Mouse (Mus musculus) liver, embryonic 11.5 days (tissue): ENCODE results near the gene Adamts1. TPM values are rescaled to one million over a fixed set of nuclear protein-coding genes. Genes with fewer than 3 reads are reported as not detected.
A peak's percentile ranks its signal among the peaks of the same experiment; 100 is the strongest.

ENCODE experiments used
- ATAC-seq: fragments of 200-750 bp; cut with Nextera tagmentation; replicated peaks from 2 replicates; pipeline ENCODE4 v1.8.0; 2017; ENCODE audit warnings: moderate number of reproducible peaks, mild to moderate bottlenecking, moderate TSS enrichment, moderate library complexity; ENCODE audit not compliant: low FRiP score
- DNase-seq: peaks from one replicate; pipeline ENCODE4 v3.0.0-alpha.2; 2017; ENCODE audit warnings: low spot score
- H3K27ac ChIP-seq: fragments of 300-500 bp; sonication (generic); 2 replicates; pipeline ENCODE4 v1.5.1; 2014; ENCODE audit warnings: mild to moderate bottlenecking, low read depth, low read length, control low read depth
- H3K27me3 ChIP-seq: fragments of 300-500 bp; sonication (generic); replicated peaks from 2 replicates; pipeline ENCODE4 v1.6.1; 2014; ENCODE audit warnings: low read length, mixed read lengths; ENCODE audit not compliant: control insufficient read depth, insufficient read depth
- H3K36me3 ChIP-seq: fragments of 300-500 bp; sonication (generic); 2 replicates; pipeline ENCODE4 v1.6.1; 2014; ENCODE audit warnings: mild to moderate bottlenecking, low read length, moderate library complexity, mixed read lengths; ENCODE audit not compliant: control insufficient read depth, insufficient read depth
- H3K4me1 ChIP-seq: fragments of 300-500 bp; sonication (generic); replicated peaks from 2 replicates; pipeline ENCODE4 v1.6.1; 2014; ENCODE audit warnings: low read length, mixed read lengths; ENCODE audit not compliant: control insufficient read depth, insufficient read depth
- H3K4me2 ChIP-seq: fragments of 300-500 bp; sonication (generic); 2 replicates; pipeline ENCODE4 v1.6.1; 2014; ENCODE audit warnings: mild to moderate bottlenecking, control low read depth, moderate library complexity
- H3K4me3 ChIP-seq: fragments of 300-500 bp; sonication (generic); 2 replicates; pipeline ENCODE4 v1.5.1; 2014; ENCODE audit warnings: low read depth, low read length, control low read depth
- H3K9ac ChIP-seq: fragments of 300-500 bp; sonication (generic); 2 replicates; pipeline ENCODE4 v1.6.1; 2014; ENCODE audit warnings: low read depth, low read length, control low read depth
- H3K9me3 ChIP-seq: fragments of 300-500 bp; sonication (generic); 2 replicates; pipeline ENCODE4 v1.6.1; 2016; ENCODE audit warnings: low read length, inconsistent platforms, mixed read lengths; ENCODE audit not compliant: control insufficient read depth
- WGBS: fragments of 180-500 bp; shearing (Covaris S2); extraction: QIAGEN DNeasy Blood & Tissue Kit; methylation state at CpG from one replicate; pipeline ENCODE4 v1.1.7; 2014; 5-methylcytosine and 5-hydroxymethylcytosine counted together
- polyA plus RNA-seq: library from polyadenylated mRNA; unstranded; fragments of >200 nt; fragmentation: Nextera tagmentation; extraction: Ambion mirVana; gene quantifications from 2 replicates; pipeline ENCODE4 v1.2.1, GENCODE M21; 2014

Gene Adamts1
- 23.6 and 25.6 TPM in 2 replicates for polyA plus RNA-seq

- Histone ChIP-seq H3K4me2 (peak within 1 kb of the TSS; percentile 78), H3K4me1 (no peaks in the 10 kb centered on the region), H3K36me3 (peaks cover 2% of the 10 kb centered on the region; the same call in 1 of the 2 replicates), H3K27ac (peak within 1 kb of the TSS; percentile 74), H3K27me3 (peaks cover 21% of the 10 kb centered on the region), H3K9ac (peak within 1 kb of the TSS; percentile 69), H3K9me3 (no peaks in the 10 kb centered on the region), H3K4me3 (peak within 1 kb of the TSS; percentile 65)
- 1% methylated on average over 25 of the region's 26 CpGs for WGBS
- ATAC-seq (peak; percentile 71), DNase-seq (peak; percentile 80)
Observed at GRCm38 (mm10) chr16:85802954-85803353, at the start of gene Adamts1. Gene Adamts1, minus strand, starts transcription at chr16:85803113.

GRCm38 (mm10) chr16:85827066-85827465, 24.2 kb upstream of the Adamts1 start:
- no peak for ATAC-seq
- Histone ChIP-seq H3K9ac (no peak overlapping the region), H3K36me3 (no peaks in the 10 kb centered on the region), H3K27me3 (no peaks in the 10 kb centered on the region), H3K4me1 (no peaks in the 10 kb centered on the region), H3K27ac (no peak overlapping the region), H3K9me3 (no peaks in the 10 kb centered on the region), H3K4me3 (no peak overlapping the region), H3K4me2 (no peak overlapping the region)
- 58% methylated on average over 3 of the region's 3 CpGs for WGBS
- no peak for DNase-seq

- DNase-seq = no peak
- no peak overlapping the region for H3K4me3 ChIP-seq
- ATAC-seq = no peak
- H3K27ac ChIP-seq = no peak overlapping the region
- H3K4me2 ChIP-seq = no peak overlapping the region
- no peaks in the 10 kb centered on the region for H3K27me3 ChIP-seq
- H3K9me3 ChIP-seq = no peaks in the 10 kb centered on the region
- H3K4me1 ChIP-seq = no peaks in the 10 kb centered on the region
- no peak overlapping the region for H3K9ac ChIP-seq
- 55% methylated on average over 5 of the region's 5 CpGs for WGBS
- H3K36me3 ChIP-seq = no peaks in the 10 kb centered on the region
Observed at GRCm38 (mm10) chr16:85822330-85822916, 19.5 kb upstream of the Adamts1 start.

DNA sequence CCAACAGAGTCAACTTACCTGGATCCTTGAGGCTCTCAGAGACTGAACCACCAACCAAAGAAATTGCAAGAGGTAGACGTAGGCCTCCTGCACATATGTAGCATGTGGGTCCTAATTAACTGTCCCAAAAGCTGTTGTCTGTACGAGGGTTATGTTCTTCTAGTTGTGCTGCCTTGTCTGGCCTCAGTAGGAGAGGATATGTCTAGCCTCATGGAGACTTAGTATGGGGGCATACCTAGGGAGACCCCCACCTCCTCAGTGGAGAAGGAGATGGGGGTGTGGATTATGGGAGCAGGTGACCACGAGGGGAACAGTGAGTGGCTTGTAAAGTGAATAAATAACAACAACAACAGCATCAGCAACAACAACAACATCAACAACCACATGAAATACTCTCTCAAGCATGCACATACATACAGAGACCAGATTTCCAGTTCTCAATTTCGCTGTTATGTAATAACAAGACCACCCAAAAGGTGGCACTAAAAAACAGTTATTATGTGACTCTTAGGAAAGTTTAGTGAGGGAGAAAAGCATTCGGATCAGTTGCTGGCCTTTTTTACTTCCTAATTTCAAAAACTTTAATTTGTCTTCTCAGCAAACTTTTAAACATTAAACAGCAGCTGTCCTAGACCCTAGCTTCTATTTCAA, 17.0 kb upstream of the Adamts1 start:
- Histone ChIP-seq H3K27me3 (no peaks in the 10 kb centered on the region), H3K4me3 (no peak overlapping the region), H3K4me2 (no peak overlapping the region), H3K4me1 (no peaks in the 10 kb centered on the region), H3K36me3 (no peaks in the 10 kb centered on the region), H3K27ac (no peak overlapping the region), H3K9ac (no peak overlapping the region), H3K9me3 (no peaks in the 10 kb centered on the region)
- 50% methylated on average over 5 of the region's 5 CpGs for WGBS
- DNase-seq (no peak), ATAC-seq (no peak)

DNA sequence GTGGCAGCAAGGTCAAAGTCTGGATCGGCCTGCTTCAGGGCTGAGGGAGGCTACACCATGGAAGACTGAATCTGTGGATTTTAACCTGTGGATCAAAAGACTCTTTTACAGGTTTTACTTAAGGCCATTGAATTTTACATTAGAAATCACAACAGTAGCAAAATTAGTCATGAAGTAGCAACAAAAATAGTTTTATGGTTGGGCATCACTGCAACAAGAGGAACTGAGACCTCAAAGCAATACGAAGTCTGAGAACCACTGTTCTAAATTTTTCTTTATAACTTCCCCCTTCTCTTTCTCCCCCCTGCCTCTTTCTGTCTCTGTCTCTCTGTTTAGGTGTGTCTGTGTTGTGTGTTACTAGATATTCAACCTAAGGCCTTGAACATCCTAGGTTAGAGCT, 11.2 kb upstream of the Adamts1 start:
- H3K9me3 ChIP-seq = no peaks in the 10 kb centered on the region
- H3K27me3 ChIP-seq = no peaks in the 10 kb centered on the region
- DNase-seq = no peak
- no peaks in the 10 kb centered on the region for H3K4me1 ChIP-seq
- no peak overlapping the region for H3K27ac ChIP-seq
- no peaks in the 10 kb centered on the region for H3K36me3 ChIP-seq
- no peak overlapping the region for H3K4me2 ChIP-seq
- H3K4me3 ChIP-seq = no peak overlapping the region
- H3K9ac ChIP-seq = no peak overlapping the region
- no peak for ATAC-seq
- 85% methylated on average over 2 of the region's 2 CpGs for WGBS

- ATAC-seq (no peak), DNase-seq (no peak)
- WGBS = 6% methylated on average over 2 of the region's 2 CpGs
- H3K4me1 ChIP-seq = no peaks in the 10 kb centered on the region
- no peak overlapping the region for H3K27ac ChIP-seq
- H3K9me3 ChIP-seq = no peaks in the 10 kb centered on the region
- peaks cover 10% of the 10 kb centered on the region; the same call in 1 of the 2 replicates for H3K27me3 ChIP-seq
- no peak overlapping the region for H3K4me3 ChIP-seq
- no peak overlapping the region for H3K9ac ChIP-seq
- no peak overlapping the region for H3K4me2 ChIP-seq
- H3K36me3 ChIP-seq = no peaks in the 10 kb centered on the region
Observed at GRCm38 (mm10) chr16:85807626-85808025, 4.7 kb upstream of the Adamts1 start.

DNA sequence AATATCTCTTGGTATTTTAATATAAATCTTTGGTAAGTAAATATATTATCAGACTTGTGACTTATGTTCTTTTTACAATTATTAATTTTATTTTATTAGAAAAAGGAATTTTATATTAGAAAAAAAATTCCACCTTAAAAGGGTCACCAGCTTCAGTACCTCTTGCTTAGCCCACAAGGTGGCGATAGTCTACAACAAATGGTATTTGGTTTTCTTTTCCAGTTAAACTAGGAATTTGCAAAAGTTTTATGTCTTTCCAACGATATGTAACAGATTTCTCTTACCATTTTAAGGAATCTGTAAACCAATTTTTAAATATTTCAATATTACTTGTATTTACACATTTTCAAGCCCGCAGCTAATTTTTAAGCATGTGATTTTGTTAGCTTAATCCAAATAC, 4.2 kb upstream of the Adamts1 start:
- H3K27ac ChIP-seq = no peak overlapping the region
- H3K4me2 ChIP-seq = no peak overlapping the region
- DNase-seq = no peak
- H3K4me3 ChIP-seq = no peak overlapping the region
- H3K4me1 ChIP-seq = no peaks in the 10 kb centered on the region
- no peak overlapping the region for H3K9ac ChIP-seq
- no peaks in the 10 kb centered on the region for H3K9me3 ChIP-seq
- 22% methylated on average over 3 of the region's 3 CpGs for whole genome bisulfite sequencing
- H3K36me3 ChIP-seq = no peaks in the 10 kb centered on the region
- no peak for ATAC-seq
- H3K27me3 ChIP-seq = peaks cover 14% of the 10 kb centered on the region

GRCm38 (mm10) chr16:85805581-85805980, 2.7 kb upstream of the Adamts1 start:
- no peak overlapping the region for H3K9ac ChIP-seq
- H3K4me2 ChIP-seq = no peak overlapping the region
- H3K9me3 ChIP-seq = no peaks in the 10 kb centered on the region
- H3K36me3 ChIP-seq = no peaks in the 10 kb centered on the region
- no peak for DNase-seq
- peaks cover 21% of the 10 kb centered on the region for H3K27me3 ChIP-seq
- WGBS = 75% methylated on average over 2 of the region's 2 CpGs
- H3K4me1 ChIP-seq = no peaks in the 10 kb centered on the region
- no peak overlapping the region for H3K4me3 ChIP-seq
- no peak for ATAC-seq
- H3K27ac ChIP-seq = no peak overlapping the region
